Mouse (Mus musculus) ES-E14 (cell line): ENCODE data around the gene Rnf166.

Experiments used
- CHD2 ChIP-seq: IDR thresholded peaks from 2 replicates; pipeline ENCODE4 v1.6.1; 2014; ENCODE audit warnings: mild to moderate bottlenecking, low read depth, low read length, inconsistent platforms
- HCFC1 ChIP-seq: IDR thresholded peaks from 2 replicates; pipeline ENCODE4 v1.6.1; 2012; ENCODE audit warnings: low read length, inconsistent platforms, borderline replicate concordance; ENCODE audit not compliant: insufficient read depth

GRCm38 (mm10) chr8:122475580-122476320, at the start of gene Rnf166, which contains the start of gene Ctu2:
- TF ChIP-seq HCFC1 (peak; percentile 86), CHD2 (no peak)
